Mouse (Mus musculus): ENCODE results near the gene Xpc. TPM values are rescaled to one million over a fixed set of nuclear protein-coding genes. Genes with fewer than 3 reads are reported as not detected.

The Xpc gene
- total and polyA plus RNA-seq, 3 experiments: 15.3 to 15.5 TPM; not detected in 1

DNA sequence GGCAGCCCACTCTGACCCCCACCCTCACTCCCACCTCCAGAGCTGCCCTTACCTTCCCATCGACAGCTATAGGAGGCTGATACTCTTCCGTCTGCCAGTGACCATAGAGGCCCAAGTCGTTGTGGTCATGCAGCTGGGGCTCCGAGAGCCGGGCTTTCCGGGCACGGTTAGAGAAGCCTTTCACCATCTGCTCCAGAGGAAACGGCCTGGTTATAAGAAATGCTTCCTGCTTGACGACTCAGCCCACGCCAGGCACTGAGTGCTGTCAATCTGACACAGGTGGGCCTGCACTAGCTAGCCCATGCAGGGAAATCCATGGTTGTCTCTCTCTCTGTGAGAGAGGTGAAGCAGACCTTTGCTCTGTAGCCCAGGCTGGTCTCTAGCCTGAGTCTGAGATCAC lies 22.6 kb downstream of the Xpc start:
- H3K79me2 ChIP-seq (ENCODE audit: control insufficient read depth, insufficient read depth, low read length, poor library complexity): no peaks in the 10 kb centered on the region
- H3K27me3 ChIP-seq (ENCODE audit: control insufficient read depth in 1 of 2, insufficient read depth in 2 of 2, low read length in 2 of 2): no peaks in the 10 kb centered on the region
- TF ChIP-seq E2F4 (IDR thresholded peaks at IDR 0.05; ENCODE audit: borderline replicate concordance, low read depth, low read length): no peak
- no peaks in the 10 kb centered on the region for H3K36me3 ChIP-seq (ENCODE audit: control insufficient read depth in 1 of 2, insufficient read depth in 2 of 2, low read length in 2 of 2)
- no peak overlapping the region for H3K4me3 ChIP-seq (ENCODE audit: control insufficient read depth in 1 of 2, insufficient read depth in 1 of 2, low read depth in 2 of 2, low read length in 2 of 2)
- H3K9me3 ChIP-seq (replicated peaks; ENCODE audit: insufficient read depth, low read length): no peaks in the 10 kb centered on the region
- H3K27ac ChIP-seq (ENCODE audit: control insufficient read depth, low read depth, low read length): no peak overlapping the region
- no peaks in the 10 kb centered on the region for H3K4me1 ChIP-seq (ENCODE audit: control insufficient read depth in 1 of 2, insufficient read depth in 2 of 2, low read length in 2 of 2)
- no peak overlapping the region for H3K9ac ChIP-seq (ENCODE audit: control insufficient read depth, low read depth, low read length, poor library complexity, severe bottlenecking)
- DNase-seq (ENCODE audit: low read depth, low spot score): no peak

DNA sequence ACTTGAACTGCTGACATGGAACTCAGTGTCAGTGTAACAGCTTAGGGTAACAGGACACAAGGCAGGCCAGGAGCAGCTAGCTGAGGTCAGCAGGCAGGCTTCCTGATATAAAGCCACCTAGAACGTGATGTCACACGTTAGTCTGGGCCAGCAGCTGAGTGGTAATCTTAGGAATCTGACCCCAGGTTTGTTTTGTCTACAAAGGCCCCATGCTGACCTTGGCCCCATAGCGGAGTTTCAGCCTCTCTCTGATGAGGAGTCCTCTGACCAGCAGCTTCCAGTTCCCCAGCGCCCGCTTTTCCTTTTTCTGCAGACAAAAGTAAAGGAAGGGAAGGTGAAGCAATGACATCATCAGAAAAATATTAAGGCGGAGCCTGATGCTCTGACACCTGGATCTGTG lies 24.7 kb downstream of the Xpc start:
- DNase-seq (ENCODE audit: low read depth, low spot score): no peak
- TF ChIP-seq UBTF (IDR thresholded peaks at IDR 0.05; ENCODE audit: borderline replicate concordance, insufficient read depth, low read depth, low read length): no peak
- Histone ChIP-seq H3K4me1 (ENCODE audit: control insufficient read depth in 1 of 2, insufficient read depth in 2 of 2, low read length in 2 of 2) (no peaks in the 10 kb centered on the region), H3K79me2 (ENCODE audit: control insufficient read depth, insufficient read depth, low read length, poor library complexity) (no peaks in the 10 kb centered on the region), H3K9ac (ENCODE audit: control insufficient read depth, low read depth, low read length, poor library complexity, severe bottlenecking) (no peak overlapping the region), H3K36me3 (ENCODE audit: control insufficient read depth in 1 of 2, insufficient read depth in 2 of 2, low read length in 2 of 2) (no peaks in the 10 kb centered on the region; a peak in 1 of 4 replicates), H3K9me3 (replicated peaks; ENCODE audit: insufficient read depth, low read length) (no peaks in the 10 kb centered on the region), H3K4me3 (ENCODE audit: control insufficient read depth in 1 of 2, insufficient read depth in 1 of 2, low read depth in 2 of 2, low read length in 2 of 2) (no peak overlapping the region), H3K27me3 (ENCODE audit: control insufficient read depth in 1 of 2, insufficient read depth in 2 of 2, low read length in 2 of 2) (no peaks in the 10 kb centered on the region), H3K27ac (ENCODE audit: control insufficient read depth, low read depth, low read length) (no peak overlapping the region)

DNA sequence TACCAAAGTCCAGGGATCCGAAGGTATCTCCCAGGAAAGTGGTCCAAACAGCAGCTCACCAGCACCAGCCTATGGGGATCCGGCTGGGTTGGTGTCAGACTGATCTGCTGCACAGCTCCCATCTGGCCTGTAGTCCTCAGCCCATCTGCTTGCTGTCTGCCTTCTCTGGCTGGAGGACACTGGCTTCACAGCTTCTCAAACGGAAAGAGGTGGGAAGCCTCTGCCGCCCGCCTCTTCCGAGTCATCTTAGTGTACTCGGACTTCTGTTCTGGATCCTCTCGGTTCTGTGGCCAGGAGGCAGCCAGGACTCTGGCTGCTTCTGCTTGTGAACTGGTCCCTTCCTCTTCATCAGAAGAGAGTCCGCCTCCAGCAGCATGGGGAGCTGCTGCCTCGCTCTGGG lies 25.8 kb downstream of the Xpc start:
- TF ChIP-seq MEF2A (IDR thresholded peaks at IDR 0.05; ENCODE audit: extremely low read depth, insufficient replicate concordance, low read depth, low read length, poor library complexity, severe bottlenecking): no peak
- no peak for TF ChIP-seq E2F4 (IDR thresholded peaks at IDR 0.05; ENCODE audit: borderline replicate concordance, low read depth, low read length)
- no peak for TF ChIP-seq USF2 (IDR thresholded peaks at IDR 0.05; ENCODE audit: borderline replicate concordance in 1 of 2, insufficient read depth in 1 of 2, low read depth in 1 of 2, low read length in 2 of 2)
- TF ChIP-seq GABPA (IDR thresholded peaks at IDR 0.05; ENCODE audit: low read depth, low read length): no peak
- TF ChIP-seq JUND (IDR thresholded peaks at IDR 0.05; ENCODE audit: low read depth, low read length): no peak
- TF ChIP-seq MYB (IDR thresholded peaks at IDR 0.05; ENCODE audit: low read depth, low read length): no peak
- no peak for TF ChIP-seq POLR2AphosphoS2 (IDR thresholded peaks at IDR 0.05; ENCODE audit: low read length)
- no peak for TF ChIP-seq KAT2A (conservative IDR thresholded peaks at IDR 0.05; ENCODE audit: low read depth, low read length)
- TF ChIP-seq HCFC1 (IDR thresholded peaks at IDR 0.05; ENCODE audit: low read depth, low read length): no peak
- no peak for TF ChIP-seq USF1 (IDR thresholded peaks at IDR 0.05; ENCODE audit: low read depth, low read length)
- no peak for TF ChIP-seq EP300 (IDR thresholded peaks at IDR 0.05; ENCODE audit: low read depth in 1 of 2, low read length in 2 of 2)
- no peak for TF ChIP-seq TCF12 (IDR thresholded peaks at IDR 0.05; ENCODE audit: low read depth, low read length)
- TF ChIP-seq ETS1 (IDR thresholded peaks at IDR 0.05; ENCODE audit: low read depth, low read length): no peak
- no peak for TF ChIP-seq MXI1 (IDR thresholded peaks at IDR 0.05; ENCODE audit: low read depth, low read length)
- no peak for TF ChIP-seq POLR2AphosphoS5 (IDR thresholded peaks at IDR 0.05; ENCODE audit: borderline replicate concordance, low read depth, low read length)
- no peak for TF ChIP-seq CHD2 (IDR thresholded peaks at IDR 0.05; ENCODE audit: low read length)
- TF ChIP-seq ZKSCAN1 (IDR thresholded peaks at IDR 0.05; ENCODE audit: low read depth, low read length): no peak
- Histone ChIP-seq H3K36me3 (ENCODE audit: control insufficient read depth in 1 of 2, insufficient read depth in 2 of 2, low read length in 2 of 2) (no peaks in the 10 kb centered on the region; a peak in 1 of 4 replicates), H3K4me1 (ENCODE audit: control insufficient read depth in 1 of 2, insufficient read depth in 2 of 2, low read length in 2 of 2) (no peaks in the 10 kb centered on the region), H3K79me2 (ENCODE audit: control insufficient read depth, insufficient read depth, low read length, poor library complexity) (no peaks in the 10 kb centered on the region), H3K9me3 (replicated peaks; ENCODE audit: insufficient read depth, low read length) (no peaks in the 10 kb centered on the region), H3K27me3 (ENCODE audit: control insufficient read depth in 1 of 2, insufficient read depth in 2 of 2, low read length in 2 of 2) (no peaks in the 10 kb centered on the region), H3K27ac (ENCODE audit: control insufficient read depth, low read depth, low read length) (no peak overlapping the region), H3K9ac (ENCODE audit: control insufficient read depth, low read depth, low read length, poor library complexity, severe bottlenecking) (no peak overlapping the region), H3K4me3 (ENCODE audit: control insufficient read depth in 1 of 2, insufficient read depth in 1 of 2, low read depth in 2 of 2, low read length in 2 of 2) (no peak overlapping the region)
- DNase-seq (ENCODE audit: low read depth, low spot score): no peak
